Mouse (Mus musculus) gastrocnemius, postnatal 36 days (tissue): ENCODE data around the gene Kcnj15. TPM values are rescaled to one million over a fixed set of nuclear protein-coding genes. Genes with fewer than 3 reads are reported as not detected.
A peak's percentile ranks its signal among the peaks of the same experiment; 100 is the strongest.

Experiments used
- DNase-seq, 2 experiments: peaks; one replicate each; pipeline ENCODE4 v3.0.0; 2022
- intact Hi-C: fragments of 180-260 bp; cut with DNase I; formaldehyde crosslinking; loops from one replicate; pipeline ENCODE4 v1.15.1; 2025
- total RNA-seq, 2 experiments: library from RNA; stranded (reverse); gene quantifications; 2 replicates each; pipeline ENCODE4 v1.2.3; 2021

Gene Kcnj15
- total RNA-seq, 2 experiments from 2014 or later = 0.12 to 0.15 TPM

GRCm38 (mm10) chr16:95289375-95289774 is 32.0 kb downstream of the Kcnj15 start:
- intact Hi-C loops = no loop called here
- no peak for DNase-seq

- intact Hi-C loops = no loop called here
- DNase-seq = peak in 1 of 2 experiments; percentile 9
These were observed 34.2 kb downstream of the Kcnj15 start for GRCm38 (mm10) chr16:95291450-95292101.

GRCm38 (mm10) chr16:95292843-95293505 is 35.6 kb downstream of the Kcnj15 start:
- intact Hi-C loops = no loop called here
- DNase-seq = no peak

GRCm38 (mm10) chr16:95297651-95298050 is 40.3 kb downstream of the Kcnj15 start:
- intact Hi-C loops = no loop called here
- no peak for DNase-seq

- intact Hi-C loops = no loop called here
- DNase-seq = no peak
These were observed 44.3 kb downstream of the Kcnj15 start for GRCm38 (mm10) chr16:95301667-95302066.

- intact Hi-C loops = no loop called here
- DNase-seq = no peak
These were observed 46.3 kb downstream of the Kcnj15 start for GRCm38 (mm10) chr16:95303676-95304075.

GRCm38 (mm10) chr16:95307823-95308360 is 50.5 kb downstream of the Kcnj15 start:
- intact Hi-C loops = no loop called here
- DNase-seq = no peak

- DNase-seq = peak in 1 of 2 experiments; percentile 20
- intact Hi-C loops = no loop called here
These were observed 64.7 kb downstream of the Kcnj15 start for GRCm38 (mm10) chr16:95321945-95322625.

GRCm38 (mm10) chr16:95332159-95332558 is 74.8 kb downstream of the Kcnj15 start:
- intact Hi-C loops = no loop called here
- DNase-seq = no peak

- peak; percentile 35 to 72 for DNase-seq
- intact Hi-C loops = loop anchor here (10.0 kb wide), 2 partner anchors 526 to 556 kb away; no protein-coding TSS in a partner anchor
These were observed 83.8 kb downstream of the Kcnj15 start for GRCm38 (mm10) chr16:95340885-95341791.

GRCm38 (mm10) chr16:95342030-95342429 is 84.7 kb downstream of the Kcnj15 start:
- intact Hi-C loops = loop anchor here (10.0 kb wide), 2 partner anchors 527 to 557 kb away; no protein-coding TSS in a partner anchor
- DNase-seq = no peak

- DNase-seq = no peak
These were observed 87.6 kb downstream of the Kcnj15 start for GRCm38 (mm10) chr16:95344961-95345360.

GRCm38 (mm10) chr16:95345882-95346281 is 88.5 kb downstream of the Kcnj15 start:
- DNase-seq = peak in 1 of 2 experiments; percentile 44
- intact Hi-C loops = loop anchor here (1.0 to 10.0 kb wide), 3 partner anchors 150 to 561 kb away; no protein-coding TSS in a partner anchor

More at GRCm38 (mm10) chr16:95344961-95345360, 87.6 kb downstream of the Kcnj15 start:
- intact Hi-C loops = loop anchor here (1.0 to 10.0 kb wide), 3 partner anchors 149 to 560 kb away; no protein-coding TSS in a partner anchor

GRCm38 (mm10) chr16:95347202-95347601 is 89.8 kb downstream of the Kcnj15 start:
- intact Hi-C loops = loop anchor here (10.0 kb wide), 2 partner anchors 532 to 562 kb away; no protein-coding TSS in a partner anchor
- DNase-seq = no peak

GRCm38 (mm10) chr16:95348555-95348954 is 91.2 kb downstream of the Kcnj15 start:
- intact Hi-C loops = loop anchor here (10.0 kb wide), 2 partner anchors 534 to 564 kb away; no protein-coding TSS in a partner anchor
- no peak for DNase-seq

GRCm38 (mm10) chr16:95349344-95349743 is 92.0 kb downstream of the Kcnj15 start:
- intact Hi-C loops = loop anchor here (10.0 kb wide), 2 partner anchors 535 to 565 kb away; no protein-coding TSS in a partner anchor
- no peak for DNase-seq

- DNase-seq = no peak
- intact Hi-C loops = loop anchor here (5.0 to 10.0 kb wide), 4 partner anchors 223 to 613 kb away; no protein-coding TSS in a partner anchor
These were observed 92.4 kb downstream of the Kcnj15 start for GRCm38 (mm10) chr16:95349745-95350144.
